Mouse (Mus musculus): ENCODE measurements around the gene Fbxo17.
"Not testable (repeated sequence)": the region's sequence is repeated elsewhere in the genome, so short reads cannot be mapped to it uniquely, and the experiment has no call there.

Fbxo17 gene

GRCm38 (mm10) chr7:28716590-28717281 is at the start of gene Fbxo17:
Fbxo17 (plus strand) TSS chr7:28716804.
- DNase-seq (ENCODE audit: inconsistent age in 2 of 2, low spot score in 1 of 2) = peak; percentile 78 to 91

DNA sequence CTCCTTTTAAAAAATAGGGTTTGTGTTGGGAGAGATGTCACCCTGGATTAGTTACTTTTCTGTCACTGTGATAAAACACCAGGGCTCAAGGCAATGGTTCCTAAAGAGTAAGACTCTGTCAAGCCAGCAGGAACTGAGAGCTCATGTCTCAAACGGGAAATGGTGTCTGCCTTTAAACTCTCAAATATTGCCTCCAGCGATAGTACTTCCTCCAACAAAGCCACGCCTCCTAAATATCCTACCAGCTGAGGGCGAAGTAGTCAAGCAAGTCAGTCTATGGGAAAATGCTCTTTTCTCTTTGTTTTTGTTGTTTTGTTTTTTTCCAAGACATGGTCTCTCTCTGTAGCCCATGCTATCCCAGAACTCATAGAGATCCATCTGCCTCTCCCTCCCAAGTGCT is 45.4 kb upstream of the Fbxo17 start:
- no peak for DNase-seq (ENCODE audit: inconsistent age in 2 of 2, low spot score in 1 of 2)

DNA sequence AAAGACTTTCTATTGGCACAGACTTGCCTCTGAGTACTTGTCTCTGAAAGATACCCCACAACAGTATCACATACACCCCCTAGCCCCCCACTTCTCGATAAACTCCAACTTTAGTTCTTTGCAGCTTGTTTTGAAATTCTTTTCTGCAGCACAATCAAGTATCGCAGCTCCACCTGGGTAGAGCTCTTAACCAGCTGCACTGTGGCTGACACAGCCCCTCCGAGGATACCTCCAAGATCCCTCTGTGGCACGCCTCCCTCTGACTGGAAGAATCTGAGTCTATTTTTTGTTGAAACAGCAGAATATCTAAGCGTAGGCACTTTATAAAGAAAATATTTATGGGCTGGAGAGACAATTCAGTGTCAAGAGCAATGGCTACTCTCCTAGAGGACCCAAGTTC is 44.3 kb upstream of the Fbxo17 start:
- DNase-seq (ENCODE audit: inconsistent age in 2 of 2, low spot score in 1 of 2) = no peak

DNA sequence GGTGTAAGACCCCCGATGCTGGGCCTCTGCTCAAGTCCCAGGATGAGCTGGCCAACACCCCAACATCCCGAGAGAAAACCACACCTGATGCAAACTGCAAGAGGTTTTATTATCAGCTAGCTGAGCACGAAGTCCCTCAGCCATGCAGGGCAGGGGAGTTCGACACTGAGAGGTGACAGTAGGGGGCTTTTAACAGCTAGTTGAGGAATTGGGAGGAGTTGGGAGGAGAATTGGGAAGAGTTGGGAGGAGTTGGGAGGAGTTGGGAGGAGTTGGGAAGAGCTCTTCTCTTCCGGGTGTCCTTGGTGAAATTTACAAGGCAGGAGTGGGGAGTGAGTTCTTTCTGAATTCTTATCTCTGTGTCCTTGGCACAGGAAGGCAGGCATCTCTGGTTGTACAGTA is 43.8 kb upstream of the Fbxo17 start:
- peak; percentile 12 to 27 for DNase-seq (ENCODE audit: inconsistent age in 2 of 2, low spot score in 1 of 2)

DNA sequence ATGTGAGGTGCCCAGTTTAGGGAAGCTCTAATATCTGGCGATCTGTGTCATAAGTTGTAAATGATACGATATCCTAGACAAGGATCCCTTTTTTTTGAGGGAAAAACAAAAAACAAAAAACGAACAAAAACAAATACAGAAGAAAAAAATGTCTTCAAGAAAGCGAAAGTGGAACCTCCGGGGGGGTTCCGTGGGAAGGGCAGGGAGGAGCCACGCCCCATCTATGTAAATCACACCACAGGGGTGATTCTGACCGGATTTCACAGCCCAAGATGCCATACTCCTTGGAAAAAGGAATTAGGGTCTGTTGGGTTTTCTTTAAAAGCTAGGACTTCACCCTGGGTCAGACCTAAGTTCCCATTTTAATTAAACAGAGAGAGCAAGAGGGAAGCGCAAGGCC is 41.6 kb upstream of the Fbxo17 start:
- DNase-seq (ENCODE audit: inconsistent age in 2 of 2, low spot score in 1 of 2) = no peak

- DNase-seq (ENCODE audit: inconsistent age in 2 of 2, low spot score in 1 of 2) = peak; percentile 75 to 88
Observed at GRCm38 (mm10) chr7:28675746-28676145, 40.9 kb upstream of the Fbxo17 start.

DNA sequence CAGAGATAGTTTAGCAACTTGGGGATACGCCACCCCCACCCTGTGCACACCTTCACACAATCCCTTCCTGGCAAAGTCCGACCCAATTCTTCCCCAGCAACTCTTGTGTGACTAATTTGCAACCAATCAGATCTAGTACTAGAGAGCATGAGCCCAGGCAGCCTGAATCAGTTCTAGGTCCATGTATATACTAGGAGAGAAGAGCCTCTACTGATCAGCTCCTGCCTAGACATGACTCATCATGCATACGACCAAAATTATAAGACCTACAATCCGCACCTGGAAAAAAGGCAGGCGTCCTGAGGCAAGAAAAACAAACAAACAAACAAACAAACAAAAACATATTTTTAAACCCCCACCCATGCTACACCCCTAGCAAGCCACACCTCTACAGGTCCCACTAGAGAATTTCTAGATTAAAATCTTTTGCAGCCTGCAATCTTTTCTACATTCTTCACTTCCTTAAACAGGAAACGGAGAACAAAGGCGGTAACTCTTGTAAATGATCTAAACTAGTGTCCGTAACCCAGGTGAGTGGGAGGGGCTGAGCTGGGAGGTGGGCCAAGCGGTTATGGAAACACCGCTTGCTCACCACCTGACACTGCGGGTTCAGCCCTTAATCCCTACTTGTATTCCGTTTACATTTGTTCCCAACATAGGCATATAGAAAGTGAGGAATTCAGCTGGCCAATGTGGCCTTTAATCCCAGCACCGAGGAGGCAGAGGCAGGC is 39.6 kb upstream of the Fbxo17 start:
- no peak for DNase-seq (ENCODE audit: inconsistent age in 2 of 2, low spot score in 1 of 2)

GRCm38 (mm10) chr7:28677624-28678023 is 39.0 kb upstream of the Fbxo17 start:
- DNase-seq (ENCODE audit: inconsistent age in 2 of 2, low spot score in 1 of 2) = no peak

GRCm38 (mm10) chr7:28691075-28691474 is 25.5 kb upstream of the Fbxo17 start:
- no peak for DNase-seq (ENCODE audit: inconsistent age in 2 of 2, low spot score in 1 of 2)

DNA sequence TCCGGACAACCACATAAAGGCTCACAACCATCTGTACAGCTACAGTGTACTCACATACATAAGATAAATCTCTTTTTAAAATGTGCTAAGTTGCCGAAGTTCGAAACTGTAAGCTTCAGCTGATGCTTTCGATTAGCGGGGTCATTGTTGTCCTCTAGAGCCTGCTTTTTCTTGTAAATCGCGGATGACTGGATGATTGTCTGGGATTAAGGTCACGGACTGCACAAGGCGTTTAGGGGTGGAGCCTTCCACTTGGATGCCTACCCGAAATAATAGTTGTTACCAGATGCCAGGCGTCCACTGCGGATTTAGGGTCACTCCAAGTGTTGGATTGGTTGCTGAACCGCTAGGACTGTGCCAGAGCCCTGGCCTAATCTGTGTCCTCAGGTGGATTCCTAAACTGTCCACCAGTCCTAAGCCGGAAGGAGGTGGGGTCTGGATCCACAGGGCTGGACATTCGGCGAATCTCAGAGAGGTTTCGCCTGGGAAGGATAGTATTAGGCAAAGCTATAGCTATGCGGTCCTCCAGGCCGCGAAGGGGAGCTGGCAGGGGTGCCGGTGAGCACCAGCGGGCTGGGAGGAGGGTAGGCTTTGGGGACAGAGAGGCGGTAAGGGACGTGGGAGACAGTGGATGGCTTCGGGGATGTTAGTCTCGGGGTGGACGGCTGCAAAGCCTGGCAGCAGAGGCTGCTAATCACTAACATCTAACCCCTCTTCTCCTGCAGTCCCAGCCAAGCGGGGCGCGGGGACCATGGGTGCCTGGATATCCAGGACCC is 23.9 kb upstream of the Fbxo17 start, which contains the start of gene Fbxo27:
Fbxo27 (plus strand) TSS at position 305 of the 776 bp plus-strand sequence.
- peak in 1 of 2 experiments; percentile 24 for DNase-seq (ENCODE audit: inconsistent age in 2 of 2, low spot score in 1 of 2)

DNA sequence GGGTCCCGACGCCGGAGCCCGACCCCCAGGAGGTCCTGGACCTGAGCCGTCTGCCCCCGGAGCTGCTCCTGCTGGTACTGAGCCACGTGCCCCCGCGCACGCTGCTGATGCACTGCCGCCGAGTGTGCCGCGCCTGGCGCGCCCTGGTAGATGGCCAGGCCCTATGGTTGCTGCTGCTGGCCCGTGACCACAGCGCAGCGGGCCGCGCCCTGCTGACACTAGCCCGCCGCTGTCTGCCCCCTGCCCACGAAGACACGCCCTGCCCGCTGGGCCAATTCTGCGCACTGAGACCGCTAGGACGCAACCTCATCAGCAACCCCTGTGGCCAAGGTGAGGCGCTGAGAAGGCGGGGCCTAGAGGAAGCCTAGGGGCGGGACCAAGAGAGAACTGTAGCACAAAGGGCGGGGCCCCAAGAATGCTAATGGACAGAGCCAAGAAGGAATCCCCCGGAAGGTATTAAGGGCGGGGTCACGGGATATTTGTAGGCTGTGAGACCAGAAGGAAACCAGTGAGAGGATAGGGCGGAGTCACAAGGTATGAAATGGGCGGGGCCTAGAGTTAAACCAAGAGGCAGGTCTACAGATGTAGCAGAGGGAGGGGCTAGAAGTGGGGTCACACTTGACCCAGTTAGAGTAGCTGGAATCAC is 23.2 kb upstream of the Fbxo17 start:
- DNase-seq (ENCODE audit: inconsistent age in 2 of 2, low spot score in 1 of 2) = peak; percentile 72 to 84

GRCm38 (mm10) chr7:28694423-28694822 is 22.2 kb upstream of the Fbxo17 start:
- DNase-seq (ENCODE audit: inconsistent age in 2 of 2, low spot score in 1 of 2) = no peak

GRCm38 (mm10) chr7:28694966-28695511 is 21.6 kb upstream of the Fbxo17 start:
- DNase-seq (ENCODE audit: inconsistent age in 2 of 2, low spot score in 1 of 2) = no peak

- DNase-seq (ENCODE audit: inconsistent age in 2 of 2, low spot score in 1 of 2) = no peak
Observed at GRCm38 (mm10) chr7:28697277-28697676, 19.3 kb upstream of the Fbxo17 start.

- no peak for DNase-seq (ENCODE audit: inconsistent age in 2 of 2, low spot score in 1 of 2)
Observed at GRCm38 (mm10) chr7:28700269-28700668, 16.3 kb upstream of the Fbxo17 start.

GRCm38 (mm10) chr7:28701306-28701705 is 15.3 kb upstream of the Fbxo17 start:
- DNase-seq (ENCODE audit: inconsistent age in 2 of 2, low spot score in 1 of 2) = not testable (repeated sequence)

DNA sequence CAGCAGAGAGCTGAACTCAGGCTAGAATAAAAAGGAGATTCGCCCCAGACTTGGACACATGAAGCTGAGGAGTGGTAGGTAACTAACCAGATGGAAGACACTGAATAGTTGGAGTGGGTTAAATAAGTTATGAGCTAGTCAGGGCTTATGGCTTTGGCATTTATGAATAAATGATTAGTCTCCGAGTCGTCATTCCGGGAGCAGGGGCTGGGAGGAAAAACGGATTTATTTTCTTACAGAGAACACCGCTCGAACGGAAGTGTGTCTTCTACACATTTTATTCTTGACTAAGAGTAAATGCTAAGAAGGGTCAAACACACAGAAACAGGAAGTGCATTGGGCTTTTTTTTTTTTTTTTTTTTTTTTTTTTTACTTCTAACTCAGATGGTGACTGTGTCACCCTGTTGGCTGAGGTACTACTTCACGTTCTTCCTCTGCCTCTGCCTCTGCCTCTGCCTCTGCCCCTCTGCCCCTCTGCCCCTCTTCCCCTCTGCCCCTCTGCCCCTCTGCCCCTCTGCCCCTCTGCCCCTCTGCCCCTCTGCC is 13.9 kb upstream of the Fbxo17 start:
- no peak for DNase-seq (ENCODE audit: inconsistent age in 2 of 2, low spot score in 1 of 2)

DNA sequence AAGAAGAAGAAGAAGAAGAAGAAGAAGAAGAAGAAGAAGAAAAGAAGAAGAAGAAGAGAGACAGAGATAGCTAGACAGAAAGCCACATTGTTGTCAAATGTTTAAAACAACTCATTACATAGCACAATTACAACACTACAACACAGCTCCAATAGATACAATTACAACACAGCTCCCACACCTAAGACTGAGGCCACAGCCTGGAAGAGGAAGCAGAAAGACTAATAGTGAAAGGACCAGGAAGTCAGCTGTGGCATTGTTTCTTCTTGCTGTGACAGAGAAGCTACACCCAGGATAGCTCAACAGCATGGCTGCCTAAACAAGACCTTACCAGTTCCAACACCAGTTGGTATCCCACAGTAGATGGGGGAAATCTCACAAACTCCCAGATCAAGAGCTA is 7.2 kb upstream of the Fbxo17 start:
- no peak for DNase-seq (ENCODE audit: inconsistent age in 2 of 2, low spot score in 1 of 2)

- no peak for DNase-seq (ENCODE audit: inconsistent age in 2 of 2, low spot score in 1 of 2)
Observed at GRCm38 (mm10) chr7:28710962-28711361, 5.6 kb upstream of the Fbxo17 start.

GRCm38 (mm10) chr7:28714667-28715066 is 1.9 kb upstream of the Fbxo17 start:
- no peak for DNase-seq (ENCODE audit: inconsistent age in 2 of 2, low spot score in 1 of 2)

- no peak for DNase-seq (ENCODE audit: inconsistent age in 2 of 2, low spot score in 1 of 2)
Observed at GRCm38 (mm10) chr7:28715598-28715997, 1.0 kb upstream of the Fbxo17 start.
